Mouse (Mus musculus) heart, embryonic 13.5 days (tissue): ENCODE measurements at regions not wholly inside any gene's neighbourhood (a gene's known extent, or its start where the extent isn't known, plus 50 kb on each side); places are given as distances from the start of the nearest gene placed in this dataset.

Source experiments
- ATAC-seq: fragments of 200-750 bp; cut with Nextera tagmentation; 2 replicates; pipeline ENCODE4 v1.8.0; 2017; ENCODE audit warnings: moderate TSS enrichment; ENCODE audit not compliant: insufficient number of reproducible peaks, low FRiP score, low TSS enrichment; ENCODE audit errors: extremely low read depth
- H3K27ac ChIP-seq: fragments of 300-500 bp; sonication (generic); replicated peaks from 2 replicates; pipeline ENCODE4 v1.5.1; 2015; ENCODE audit warnings: moderate library complexity, mild to moderate bottlenecking, inconsistent platforms
- H3K27me3 ChIP-seq: fragments of 300-500 bp; sonication (generic); replicated peaks from 2 replicates; pipeline ENCODE4 v1.6.1; 2015; ENCODE audit warnings: mild to moderate bottlenecking, inconsistent platforms
- H3K36me3 ChIP-seq: fragments of 300-500 bp; sonication (generic); 2 replicates; pipeline ENCODE4 v1.6.1; 2015; ENCODE audit warnings: mild to moderate bottlenecking, inconsistent platforms
- H3K4me1 ChIP-seq: fragments of 300-500 bp; sonication (generic); 2 replicates; pipeline ENCODE4 v1.6.1; 2015; ENCODE audit warnings: inconsistent platforms
- H3K4me2 ChIP-seq: fragments of 300-500 bp; sonication (generic); 2 replicates; pipeline ENCODE4 v1.6.1; 2015; ENCODE audit warnings: inconsistent platforms, mild to moderate bottlenecking, moderate library complexity
- H3K4me3 ChIP-seq: fragments of 300-500 bp; sonication (generic); 2 replicates; pipeline ENCODE4 v1.5.1; 2015; ENCODE audit warnings: moderate library complexity, mild to moderate bottlenecking, inconsistent platforms
- H3K9ac ChIP-seq: fragments of 300-500 bp; sonication (generic); 2 replicates; pipeline ENCODE4 v1.6.1; 2015; ENCODE audit warnings: inconsistent platforms, mild to moderate bottlenecking, moderate library complexity
- H3K9me3 ChIP-seq: fragments of 300-500 bp; sonication (generic); 2 replicates; pipeline ENCODE4 v1.6.1; 2016; ENCODE audit warnings: inconsistent platforms
- WGBS: fragments of 180-500 bp; shearing (Covaris S2); methylation state at CpG from one replicate; pipeline ENCODE4 v1.1.7; 2015; ENCODE audit warnings: mixed read lengths; 5-methylcytosine and 5-hydroxymethylcytosine counted together

- Histone ChIP-seq H3K9me3 (no peaks in the 10 kb centered on the region), H3K4me3 (no peak overlapping the region), H3K36me3 (no peaks in the 10 kb centered on the region), H3K4me1 (peaks cover 40% of the 10 kb centered on the region), H3K4me2 (no peak overlapping the region), H3K27ac (no peak overlapping the region), H3K27me3 (peaks cover 3% of the 10 kb centered on the region; the same call in 1 of the 2 replicates), H3K9ac (no peak overlapping the region)
- 55% methylated on average over 6 of the region's 6 CpGs for WGBS
- no peak for ATAC-seq
Measured at GRCm38 (mm10) chr11:114178746-114179472, 112.1 kb upstream of the Sdk2 start.

- 58% methylated on average over 4 of the region's 4 CpGs for WGBS
Measured at GRCm38 (mm10) chr11:114177789-114178188, 110.9 kb upstream of the Sdk2 start.

GRCm38 (mm10) chr11:114177281-114177680 is 110.4 kb upstream of the Sdk2 start:
- no peak for ATAC-seq
- Histone ChIP-seq H3K4me1 (peaks cover 40% of the 10 kb centered on the region), H3K9me3 (no peaks in the 10 kb centered on the region), H3K36me3 (no peaks in the 10 kb centered on the region), H3K9ac (no peak overlapping the region), H3K4me3 (no peak overlapping the region), H3K4me2 (no peak overlapping the region), H3K27me3 (peaks cover 3% of the 10 kb centered on the region; the same call in 1 of the 2 replicates), H3K27ac (no peak overlapping the region)
- WGBS, result 44% methylated on average over 1 of the region's 1 CpGs

More at GRCm38 (mm10) chr11:114177789-114178188, 110.9 kb upstream of the Sdk2 start:
- Histone ChIP-seq H3K27ac (no peak overlapping the region), H3K4me1 (peaks cover 40% of the 10 kb centered on the region), H3K9ac (no peak overlapping the region), H3K27me3 (peaks cover 3% of the 10 kb centered on the region; the same call in 1 of the 2 replicates), H3K4me3 (no peak overlapping the region), H3K9me3 (no peaks in the 10 kb centered on the region), H3K36me3 (no peaks in the 10 kb centered on the region), H3K4me2 (no peak overlapping the region)
- ATAC-seq, result no peak

- Histone ChIP-seq H3K9me3 (no peaks in the 10 kb centered on the region), H3K27me3 (peaks cover 3% of the 10 kb centered on the region; the same call in 1 of the 2 replicates), H3K27ac (no peak overlapping the region), H3K36me3 (no peaks in the 10 kb centered on the region), H3K4me1 (peaks cover 43% of the 10 kb centered on the region), H3K9ac (no peak overlapping the region), H3K4me3 (no peak overlapping the region), H3K4me2 (no peak overlapping the region)
- ATAC-seq, result no peak
- 57% methylated on average over 4 of the region's 4 CpGs for WGBS
Measured at GRCm38 (mm10) chr11:114176671-114177212, 109.9 kb upstream of the Sdk2 start.

GRCm38 (mm10) chr11:114175437-114176131 is 108.7 kb upstream of the Sdk2 start:
- no peak overlapping the region for H3K4me2 ChIP-seq
- WGBS, result 53% methylated on average over 23 of the region's 23 CpGs
- ATAC-seq, result no peak

GRCm38 (mm10) chr11:114174871-114175270 is 108.0 kb upstream of the Sdk2 start:
- 76% methylated on average over 4 of the region's 4 CpGs for WGBS
- peaks cover 9% of the 10 kb centered on the region; the same call in 1 of the 2 replicates for H3K27me3 ChIP-seq
- ATAC-seq, result no peak

More at GRCm38 (mm10) chr11:114175437-114176131, 108.7 kb upstream of the Sdk2 start:
- Histone ChIP-seq H3K9me3 (no peaks in the 10 kb centered on the region), H3K9ac (no peak overlapping the region), H3K27me3 (peaks cover 8% of the 10 kb centered on the region), H3K4me1 (peaks cover 50% of the 10 kb centered on the region), H3K4me3 (no peak overlapping the region), H3K36me3 (no peaks in the 10 kb centered on the region), H3K27ac (no peak overlapping the region)

GRCm38 (mm10) chr11:114168231-114168661 is 101.4 kb upstream of the Sdk2 start:
- no peak overlapping the region for H3K27ac ChIP-seq
- H3K4me3 ChIP-seq, result no peak overlapping the region
- H3K36me3 ChIP-seq, result no peaks in the 10 kb centered on the region
- peaks cover 9% of the 10 kb centered on the region; the same call in 1 of the 2 replicates for H3K27me3 ChIP-seq
- peaks cover 34% of the 10 kb centered on the region for H3K4me1 ChIP-seq
- H3K9ac ChIP-seq, result no peak overlapping the region
- WGBS, result 46% methylated on average over 13 of the region's 13 CpGs
- ATAC-seq, result no peak
- no peak overlapping the region for H3K4me2 ChIP-seq
- H3K9me3 ChIP-seq, result no peaks in the 10 kb centered on the region

More at GRCm38 (mm10) chr11:114174871-114175270, 108.0 kb upstream of the Sdk2 start:
- Histone ChIP-seq H3K4me3 (no peak overlapping the region), H3K4me1 (peaks cover 50% of the 10 kb centered on the region), H3K9me3 (no peaks in the 10 kb centered on the region), H3K36me3 (no peaks in the 10 kb centered on the region), H3K4me2 (no peak overlapping the region), H3K9ac (no peak overlapping the region), H3K27ac (no peak overlapping the region)

- Histone ChIP-seq H3K9me3 (0 out of 2 replicates have a peak, but pooled peaks cover under 1% of the 10 kb centered on the region), H3K27ac (peak overlapping the region; percentile 60), H3K4me2 (peak overlapping the region; percentile 64), H3K9ac (peak overlapping the region; percentile 75), H3K4me1 (peaks cover 24% of the 10 kb centered on the region), H3K4me3 (peak overlapping the region; percentile 31), H3K27me3 (peaks cover 7% of the 10 kb centered on the region; the same call in 1 of the 2 replicates), H3K36me3 (no peaks in the 10 kb centered on the region)
- no peak for ATAC-seq
- 11% methylated on average over 23 of the region's 23 CpGs for WGBS
Measured at GRCm38 (mm10) chr11:114165656-114166362, 99.0 kb upstream of the Sdk2 start.

GRCm38 (mm10) chr11:114152716-114153115 is 85.9 kb upstream of the Sdk2 start:
- Histone ChIP-seq H3K9ac (no peak overlapping the region), H3K9me3 (no peaks in the 10 kb centered on the region), H3K27me3 (peaks cover 4% of the 10 kb centered on the region; the same call in 1 of the 2 replicates), H3K27ac (no peak overlapping the region), H3K4me3 (no peak overlapping the region), H3K4me1 (no peaks in the 10 kb centered on the region), H3K36me3 (no peaks in the 10 kb centered on the region), H3K4me2 (no peak overlapping the region)
- 71% methylated on average over 15 of the region's 15 CpGs for WGBS
- no peak for ATAC-seq

GRCm38 (mm10) chr11:114146334-114146733 is 79.5 kb upstream of the Sdk2 start:
- Histone ChIP-seq H3K4me2 (no peak overlapping the region), H3K9ac (no peak overlapping the region), H3K27ac (no peak overlapping the region), H3K9me3 (no peaks in the 10 kb centered on the region), H3K4me1 (peaks cover 10% of the 10 kb centered on the region), H3K36me3 (no peaks in the 10 kb centered on the region), H3K4me3 (no peak overlapping the region), H3K27me3 (no peaks in the 10 kb centered on the region; the same call in 1 of the 2 replicates)
- ATAC-seq, result no peak
- WGBS, result 33% methylated on average over 5 of the region's 5 CpGs

GRCm38 (mm10) chr11:114129270-114129669 is 62.4 kb upstream of the Sdk2 start:
- 71% methylated on average over 8 of the region's 8 CpGs for WGBS
- Histone ChIP-seq H3K27me3 (0 out of 2 replicates have a peak, but pooled peaks cover 9% of the 10 kb centered on the region), H3K4me3 (no peak overlapping the region), H3K36me3 (no peaks in the 10 kb centered on the region), H3K9ac (no peak overlapping the region), H3K4me2 (no peak overlapping the region), H3K4me1 (peaks cover 11% of the 10 kb centered on the region), H3K9me3 (no peaks in the 10 kb centered on the region), H3K27ac (no peak overlapping the region)
- no peak for ATAC-seq
